Mouse (Mus musculus): Measurements from ENCODE around the gene Gm128.
"Not testable (repeated sequence)": the region's sequence is repeated elsewhere in the genome, so short reads cannot be mapped to it uniquely, and the experiment has no call there.

Gm128 gene

DNA sequence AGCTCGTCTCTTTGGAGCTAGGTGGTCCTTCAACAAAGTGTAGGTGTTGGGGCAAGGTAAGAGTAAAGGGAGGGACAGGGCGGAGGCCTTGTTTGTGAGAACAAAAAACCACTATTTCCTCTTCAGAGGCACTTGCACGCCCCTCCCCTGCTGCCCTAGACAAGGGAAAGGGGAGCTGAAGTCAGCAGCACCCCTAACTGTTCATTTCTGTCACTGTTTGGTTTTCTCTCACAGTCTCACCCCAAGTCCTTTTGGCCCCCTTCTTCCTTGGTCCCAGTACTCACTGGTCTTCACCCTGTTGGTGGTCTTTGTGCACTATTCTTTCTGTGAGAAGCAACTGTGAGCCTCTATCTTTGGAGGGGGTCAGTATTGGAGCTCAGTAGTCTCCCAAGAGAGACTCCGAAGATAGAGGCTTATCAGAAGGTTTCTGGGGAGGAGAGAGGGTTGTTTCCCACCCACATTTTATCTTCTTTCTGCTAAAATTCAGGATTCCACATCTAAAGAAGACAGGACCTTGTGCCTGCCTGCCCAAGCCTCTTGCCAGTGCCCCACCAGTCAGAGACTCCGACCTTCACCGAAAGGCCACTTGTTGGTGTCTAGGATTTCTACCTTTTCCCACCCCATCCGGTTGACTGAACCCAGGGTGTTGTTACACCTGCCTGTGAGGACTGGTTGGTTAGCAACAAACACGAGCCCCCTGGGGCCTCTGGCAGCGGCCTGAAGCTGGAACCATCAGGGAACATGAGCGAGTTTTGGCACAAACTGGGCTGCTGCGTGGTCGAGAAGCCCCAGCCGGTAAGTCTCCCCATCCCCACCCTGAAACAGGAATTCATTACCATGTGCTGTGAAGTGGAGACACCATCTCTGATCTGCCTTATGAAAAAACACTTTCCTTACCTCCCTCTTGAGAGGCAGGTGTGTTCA, 9.8 kb downstream of the Gm128 start, which contains the start of gene Mllt11:
Gene Mllt11 (minus strand): TSS at position 874 of the 924 bp plus-strand sequence.
- no peak for DNase-seq (ENCODE audit: low read depth, low spot score)

DNA sequence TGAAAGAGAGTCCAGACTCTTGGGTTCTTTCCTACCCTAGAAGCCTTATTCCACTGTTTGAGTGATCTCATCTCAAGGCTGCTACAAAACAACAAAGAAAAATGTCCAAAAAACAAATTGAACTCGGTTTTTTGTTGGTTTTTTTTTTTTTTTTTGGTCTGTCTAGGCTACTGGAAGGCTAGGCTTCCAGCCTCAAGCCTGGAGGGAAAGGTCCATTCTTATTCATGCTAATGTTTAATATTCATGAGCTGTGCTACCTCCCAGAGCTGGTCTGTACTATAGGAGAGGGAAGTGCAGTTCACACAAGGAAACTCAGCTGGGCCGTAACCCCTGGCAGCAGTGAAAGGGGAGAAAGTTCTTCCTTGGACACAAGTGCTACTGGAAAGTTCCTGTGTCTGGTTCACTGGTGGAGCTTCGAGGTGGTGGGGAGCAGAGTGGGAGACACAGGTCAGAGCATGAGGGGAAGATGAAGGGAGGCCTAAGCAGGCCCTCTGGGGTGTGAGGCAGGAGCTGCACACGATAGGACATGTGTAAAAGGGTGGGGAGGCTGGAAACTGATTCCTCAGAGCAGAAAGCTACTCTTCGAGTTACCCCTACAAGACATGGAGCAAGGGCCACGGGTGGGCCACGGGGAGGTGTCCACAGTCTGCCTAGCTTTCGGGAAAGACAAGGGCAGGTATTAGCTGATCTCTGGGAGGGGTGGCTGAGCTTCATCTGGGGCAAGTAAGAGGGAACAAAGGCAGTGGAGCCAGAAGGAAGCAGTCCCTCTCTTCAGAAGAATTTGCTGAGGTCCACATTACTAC, 10.7 kb downstream of the Gm128 start:
- DNase-seq (ENCODE audit: low read depth, low spot score), result peak; percentile 8

DNA sequence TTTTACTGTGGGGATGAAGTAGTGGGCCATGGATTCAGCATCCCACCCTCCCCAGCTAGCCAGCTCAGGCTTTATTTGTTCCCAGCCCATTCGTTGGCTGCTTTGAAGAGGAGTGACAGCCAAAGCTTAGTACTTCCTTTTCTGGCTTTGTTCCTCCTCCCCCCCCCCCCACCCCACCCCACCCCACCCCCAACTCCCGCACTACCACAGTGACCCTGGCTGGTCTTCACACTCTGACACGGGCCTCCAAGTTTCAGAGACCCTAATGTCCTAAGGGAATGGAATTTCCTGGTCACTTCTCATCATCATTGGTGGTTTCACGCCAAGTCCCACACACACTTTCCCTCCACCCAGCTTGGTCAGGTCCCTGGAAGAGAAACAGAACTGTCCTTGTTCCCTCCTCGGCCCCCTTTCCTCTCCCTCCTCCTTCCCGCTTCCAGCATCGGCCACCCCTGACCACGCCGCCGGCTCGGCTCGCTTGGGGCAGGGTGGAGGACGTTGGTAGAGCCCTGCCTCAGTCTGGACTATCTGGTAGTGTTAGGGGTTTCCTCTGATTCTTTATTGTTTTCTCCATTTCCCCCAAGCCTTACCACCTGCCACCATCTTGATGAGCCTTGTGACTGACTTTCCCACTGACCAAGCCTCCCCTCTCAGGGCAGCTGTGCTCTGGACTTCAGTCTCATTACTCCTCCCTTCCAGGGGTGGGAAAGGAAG, 11.5 kb downstream of the Gm128 start:
- peak; percentile 20 for DNase-seq (ENCODE audit: low read depth, low spot score)

DNA sequence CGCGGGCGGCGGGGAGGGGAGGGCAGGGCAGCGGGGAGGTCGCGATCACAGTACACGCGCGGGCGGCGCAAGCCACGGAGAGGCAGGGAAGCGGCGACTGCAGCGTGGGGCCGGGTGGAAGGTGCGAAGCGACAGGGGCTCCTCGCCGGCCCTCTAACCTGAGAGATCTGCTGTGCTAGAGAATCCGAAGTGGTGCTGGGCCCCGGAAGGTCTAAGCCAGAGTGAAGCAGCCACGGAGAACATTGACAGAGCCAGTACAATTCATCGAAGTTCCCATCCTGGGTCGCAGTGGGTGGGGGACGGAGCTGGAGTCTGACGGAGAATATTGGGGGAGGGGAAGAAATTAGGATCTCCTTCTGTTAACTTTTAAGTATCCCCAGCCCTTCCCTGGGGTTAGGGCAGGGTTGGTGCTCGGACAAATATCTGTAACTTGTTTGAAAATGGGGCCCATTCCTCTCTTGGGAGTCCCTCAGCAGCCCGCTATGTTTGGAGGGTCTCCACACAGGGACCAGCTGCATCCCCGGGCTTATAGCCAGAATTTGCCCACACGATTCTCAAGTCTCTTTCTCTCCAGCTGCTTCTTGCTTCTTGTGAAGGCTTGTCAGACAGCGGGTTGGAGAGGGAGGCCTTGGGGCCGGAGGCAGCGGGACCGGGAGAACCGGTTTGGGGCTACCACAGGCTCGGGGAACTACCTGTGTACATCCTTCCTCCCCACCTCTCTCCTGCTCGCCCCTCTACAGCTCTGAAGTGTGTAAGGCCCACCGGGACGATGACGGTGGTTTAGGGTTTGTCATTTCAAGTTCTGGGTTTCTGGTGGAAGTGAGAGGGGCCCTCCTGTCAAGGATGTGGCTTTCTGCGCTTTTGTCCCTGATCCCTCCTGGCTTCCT, 12.3 kb downstream of the Gm128 start:
- peak; percentile 37 for DNase-seq (ENCODE audit: low read depth, low spot score)

DNA sequence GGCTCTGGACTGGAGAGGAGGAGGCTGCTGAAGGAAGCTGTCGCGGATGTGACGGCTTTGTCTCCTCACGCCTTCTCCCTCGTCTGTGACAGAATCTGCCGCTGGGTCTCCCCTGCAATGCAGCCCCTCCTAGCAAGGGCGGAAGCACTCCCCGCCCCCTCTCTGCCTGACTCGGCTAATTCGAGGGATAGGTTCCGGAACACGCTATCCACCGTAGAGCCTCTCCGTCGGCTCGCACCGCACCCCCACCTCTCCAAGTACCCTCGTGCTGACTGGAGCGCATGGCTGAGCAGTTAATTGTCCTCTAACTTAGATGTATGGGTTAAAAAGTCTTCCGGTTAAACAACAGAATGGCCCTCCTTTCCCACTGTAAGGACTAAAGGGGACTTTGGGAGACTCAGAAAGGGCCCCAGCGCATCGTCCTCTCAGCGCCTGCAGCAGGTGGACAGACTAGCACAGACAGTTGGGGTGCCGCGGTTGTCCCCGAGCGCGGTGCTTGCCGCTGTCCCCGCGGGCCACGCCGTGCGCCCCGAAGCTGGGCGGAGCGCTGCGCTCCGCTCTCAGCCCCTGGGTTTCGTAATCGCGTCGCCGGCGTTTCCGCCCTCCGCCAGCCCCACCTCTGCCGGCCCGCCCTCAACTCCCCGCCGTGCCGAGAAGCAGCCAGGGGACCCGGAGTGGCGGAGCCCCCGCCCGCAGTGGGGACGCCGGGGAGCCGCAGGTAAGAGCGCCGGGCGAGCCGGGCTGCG, 13.1 kb downstream of the Gm128 start, which contains the start of gene Cdc42se1:
Gene Cdc42se1 (plus strand): TSS at position 585 of the 746 bp plus-strand sequence.
- DNase-seq (ENCODE audit: low read depth, low spot score), result peak; percentile 91

DNA sequence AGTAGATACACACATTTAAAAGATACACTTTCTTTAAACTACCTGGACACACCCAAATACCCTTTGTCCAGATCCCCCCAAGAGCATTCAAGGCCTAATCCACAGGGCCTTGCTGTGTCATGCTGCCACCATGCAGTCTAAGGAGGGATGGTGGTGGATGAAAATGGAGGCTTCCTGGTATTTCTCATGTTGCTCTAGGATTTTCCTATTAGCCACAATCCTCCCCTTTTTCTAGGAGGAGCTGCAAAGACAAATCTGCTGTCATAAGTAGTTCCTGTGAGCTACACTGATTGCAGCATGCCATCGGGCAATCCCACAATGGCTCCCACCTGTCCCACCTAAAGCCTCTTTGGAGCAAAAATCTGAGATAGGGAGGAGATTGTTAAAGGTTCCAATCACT, 14.2 kb downstream of the Gm128 start:
- DNase-seq (ENCODE audit: low read depth, low spot score), result no peak

DNA sequence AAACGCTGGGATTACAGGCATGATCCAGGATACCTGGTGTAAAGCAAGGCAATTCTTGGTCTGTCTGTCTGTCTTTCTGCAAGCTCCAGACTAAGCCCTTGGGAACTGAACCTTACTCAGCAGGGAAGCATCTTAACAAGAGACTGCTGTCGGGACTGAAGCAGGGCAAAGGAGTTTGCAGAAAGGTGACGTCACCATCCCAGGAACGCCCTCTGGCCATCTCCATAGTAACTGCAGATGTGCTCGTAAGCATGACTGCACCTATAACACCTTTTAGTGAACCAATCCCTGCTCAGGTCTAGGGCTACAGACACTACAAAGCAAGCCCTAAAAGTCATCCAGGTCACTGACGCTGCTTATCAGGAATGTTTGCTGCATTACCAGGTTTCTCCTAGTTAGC, 17.1 kb downstream of the Gm128 start:
- DNase-seq (ENCODE audit: low read depth, low spot score), result no peak

DNA sequence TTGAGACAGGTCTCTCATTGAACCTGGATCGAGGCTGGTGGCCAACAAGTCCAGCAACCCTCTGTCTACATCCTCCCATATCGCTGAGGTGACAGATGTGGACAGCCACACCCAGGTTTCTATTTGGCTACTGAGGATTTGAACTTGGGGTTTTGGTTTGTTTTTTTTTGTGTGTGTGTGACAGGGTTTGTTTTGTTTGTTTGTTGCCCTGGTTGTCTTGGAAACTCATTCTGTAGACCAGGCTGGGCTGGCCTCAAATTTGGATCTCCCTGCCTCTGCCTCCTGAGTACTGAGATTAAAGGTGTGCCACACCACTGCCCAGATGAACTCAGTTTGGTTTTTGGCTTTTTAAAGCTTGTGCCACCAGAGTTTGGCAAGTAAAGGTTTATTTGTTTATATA, 18.4 kb downstream of the Gm128 start:
- no peak for DNase-seq (ENCODE audit: low read depth, low spot score)

DNA sequence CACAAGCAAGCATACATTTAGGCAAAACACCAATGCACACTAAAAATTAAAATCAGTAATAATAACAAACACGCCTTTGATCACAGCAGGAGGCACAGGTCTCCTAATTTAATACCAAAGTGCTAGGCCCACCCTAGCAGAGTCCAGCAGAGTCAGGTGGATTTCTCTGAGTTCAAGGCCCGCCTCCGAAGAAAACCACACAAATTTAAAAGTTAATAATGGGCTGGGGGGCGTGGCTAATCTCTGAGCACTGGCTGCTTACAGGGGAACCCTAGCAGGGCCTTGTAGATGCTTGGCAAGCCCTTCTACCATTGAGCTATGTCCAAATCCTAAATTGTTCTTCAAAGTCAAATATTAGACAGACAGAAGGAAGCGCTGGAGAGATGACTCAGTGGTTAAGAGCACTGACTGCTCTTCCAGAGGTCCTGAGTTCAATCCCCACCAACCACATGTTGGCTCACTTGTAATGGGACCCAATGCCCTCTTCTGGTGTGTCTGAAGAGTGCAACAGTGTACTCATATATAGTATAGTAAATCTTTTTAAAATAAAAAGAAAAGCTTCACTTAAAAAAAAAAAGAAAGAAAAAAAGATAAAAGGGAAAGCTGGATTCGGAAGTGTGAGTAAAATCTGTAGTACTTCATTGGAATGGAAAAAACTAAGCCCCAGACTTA, 22.8 kb downstream of the Gm128 start:
- DNase-seq (ENCODE audit: low read depth, low spot score), result no peak

DNA sequence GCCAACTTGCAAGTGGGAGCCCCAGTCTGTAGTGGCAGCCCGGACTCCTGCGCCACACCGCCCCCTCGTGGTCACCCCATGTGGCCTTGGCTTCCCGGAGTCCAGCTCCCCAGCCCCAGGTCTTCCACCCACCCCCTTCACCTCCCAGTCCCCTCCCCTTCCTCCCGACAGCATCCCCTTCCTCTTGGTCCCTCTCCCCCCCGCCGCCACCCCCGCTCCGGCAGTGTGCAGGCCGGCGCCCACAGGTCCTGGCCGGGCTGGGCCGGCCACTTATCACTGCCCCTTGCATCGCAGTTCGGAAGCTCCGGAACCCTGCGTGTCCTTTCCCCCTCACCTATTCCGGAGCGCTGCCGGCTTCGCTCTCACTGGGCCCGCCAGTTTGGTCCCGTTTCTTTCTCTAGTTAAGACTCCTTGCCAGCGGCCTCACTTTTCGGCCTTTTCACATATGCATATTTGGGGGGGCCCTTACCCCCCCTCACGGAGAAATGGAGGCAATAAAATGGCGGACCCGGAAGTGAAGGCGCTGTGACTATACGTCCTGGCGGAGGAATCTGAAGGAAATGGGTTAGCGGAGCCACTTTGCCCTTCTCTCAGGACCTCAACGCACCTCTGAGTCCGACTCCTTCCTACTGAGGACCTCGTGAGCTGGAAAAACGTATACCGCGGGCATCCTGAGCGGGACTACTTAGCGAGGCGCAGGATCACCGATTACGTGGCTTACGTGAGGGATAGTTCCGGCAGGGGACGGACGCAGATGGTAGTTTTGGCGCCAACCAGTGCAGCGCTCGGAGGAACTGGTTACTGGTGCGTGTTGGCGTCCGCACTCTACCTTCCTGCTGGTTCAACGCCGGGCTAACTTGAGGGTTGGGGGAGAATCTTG, 23.9 kb downstream of the Gm128 start, which contains the start of gene Gabpb2:
Gene Gabpb2 (minus strand): TSS at position 662 of the 880 bp plus-strand sequence.
- peak; percentile 79 for DNase-seq (ENCODE audit: low read depth, low spot score)

DNA sequence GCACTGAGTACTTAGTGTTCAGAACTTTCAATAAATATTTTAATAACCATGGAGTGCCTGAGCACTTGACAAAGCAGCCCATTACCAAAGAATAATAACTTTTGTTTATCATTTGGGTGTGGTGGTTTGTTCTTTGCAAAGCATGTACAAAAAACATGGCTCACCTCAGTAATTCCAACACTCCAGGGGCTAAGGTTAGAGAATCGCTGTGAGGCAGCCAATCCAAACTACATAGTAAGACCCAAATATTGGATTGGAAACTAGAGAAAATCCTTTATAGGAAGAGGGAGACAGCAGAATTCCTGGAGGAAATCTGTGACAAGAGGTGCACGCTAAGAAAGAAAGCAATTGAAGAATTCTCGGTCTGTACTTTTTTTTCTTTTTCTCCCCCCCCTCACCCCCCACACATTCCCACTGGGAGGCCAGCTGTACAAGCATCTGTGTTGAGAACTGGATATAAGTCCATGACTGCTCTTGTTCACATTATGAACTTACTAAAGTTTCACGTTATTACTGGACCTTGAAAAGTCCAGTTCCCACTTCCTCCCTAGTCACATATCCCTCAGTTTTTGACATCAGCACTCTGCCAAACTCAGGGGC, 24.6 kb downstream of the Gm128 start:
- DNase-seq (ENCODE audit: low read depth, low spot score), result no peak

DNA sequence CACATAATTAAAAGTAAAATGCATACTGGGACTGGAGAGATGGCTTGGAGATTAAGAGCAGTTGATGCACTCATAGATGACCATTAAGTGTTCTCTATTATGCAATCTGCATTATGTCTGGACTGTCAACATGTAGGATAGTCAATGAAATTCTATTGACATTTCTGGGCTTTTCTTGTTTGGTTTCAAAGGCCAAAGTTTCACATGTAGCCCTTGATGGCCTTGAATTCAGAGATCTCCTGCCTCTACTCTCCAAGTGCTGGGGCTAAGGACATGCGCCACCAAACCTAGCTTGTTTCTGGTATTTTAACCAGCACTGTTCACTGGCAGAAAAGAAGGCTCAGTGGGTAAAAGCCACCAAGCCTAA, 27.8 kb downstream of the Gm128 start:
- DNase-seq (ENCODE audit: low read depth, low spot score), result no peak

DNA sequence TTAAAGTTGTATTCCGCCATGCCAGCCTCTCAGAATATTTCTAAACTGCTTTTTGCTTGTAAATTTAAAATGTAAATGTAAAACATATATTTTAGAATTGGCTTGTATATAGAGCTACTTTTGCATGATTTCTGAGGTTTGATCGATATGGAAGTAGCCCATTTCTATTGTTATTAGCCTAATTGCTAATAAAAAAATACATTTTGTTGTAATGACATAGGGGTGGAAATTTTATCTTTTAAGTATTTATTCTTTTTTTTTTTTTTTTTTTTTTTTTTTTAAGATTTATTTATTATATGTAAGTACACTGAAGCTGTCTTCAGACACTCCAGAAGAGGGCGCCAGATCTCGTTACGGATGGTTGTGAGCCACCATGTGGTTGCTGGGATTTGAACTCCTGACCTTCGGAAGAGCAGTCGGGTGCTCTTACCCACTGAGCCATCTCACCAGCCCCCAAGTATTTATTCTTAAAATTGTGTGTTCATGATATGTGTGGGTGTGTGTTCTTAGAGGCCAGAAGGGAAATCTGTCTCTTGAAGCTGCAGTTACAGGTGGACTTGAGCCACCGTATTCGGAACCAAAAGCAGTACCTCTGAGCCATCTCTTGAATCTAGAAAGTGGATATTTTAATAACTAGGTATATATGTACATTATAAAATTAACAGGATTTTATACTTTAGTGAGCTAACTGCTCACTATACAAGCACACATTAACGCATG, 28.3 kb downstream of the Gm128 start:
- DNase-seq (ENCODE audit: low read depth, low spot score), result not testable (repeated sequence)

DNA sequence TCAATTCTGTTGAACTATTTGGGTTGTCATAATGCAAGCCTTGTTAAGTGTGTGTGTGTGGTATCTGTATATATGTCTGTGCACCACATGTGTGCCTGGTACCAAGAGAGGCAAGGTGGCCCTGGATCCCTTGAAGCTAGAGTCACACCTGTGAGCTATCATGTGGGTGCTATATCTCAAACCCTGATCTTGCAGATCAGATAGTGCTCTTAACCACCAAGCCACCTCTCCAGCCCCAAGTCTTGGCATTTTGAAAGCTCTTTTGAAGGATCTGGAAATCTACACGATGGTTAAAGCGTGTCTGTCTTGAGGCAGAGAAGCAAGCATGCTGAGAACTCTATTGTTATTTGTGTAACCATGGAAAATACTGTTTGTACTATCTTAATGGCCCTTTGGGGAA, 30.8 kb downstream of the Gm128 start:
- DNase-seq (ENCODE audit: low read depth, low spot score), result no peak

DNA sequence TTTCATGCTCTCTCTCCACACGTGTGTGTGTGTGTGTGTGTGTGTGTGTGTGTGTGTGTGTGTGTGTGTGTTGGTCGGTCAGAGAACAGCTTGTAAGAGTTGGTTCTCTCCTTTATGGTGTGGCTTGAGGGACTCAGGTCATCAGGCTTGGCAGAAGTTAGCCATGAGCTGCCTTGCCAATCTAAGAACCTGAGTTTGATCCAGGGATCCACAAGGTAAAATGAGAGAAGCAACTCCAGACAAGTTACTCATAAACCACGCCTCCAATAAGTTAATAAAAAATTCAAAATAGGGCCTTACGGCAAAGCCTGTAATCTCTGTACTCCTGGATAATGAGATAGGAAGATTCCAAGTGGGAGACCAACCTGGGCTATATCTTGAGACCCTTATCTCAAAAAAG, 33.1 kb downstream of the Gm128 start:
- DNase-seq (ENCODE audit: low read depth, low spot score), result no peak

DNA sequence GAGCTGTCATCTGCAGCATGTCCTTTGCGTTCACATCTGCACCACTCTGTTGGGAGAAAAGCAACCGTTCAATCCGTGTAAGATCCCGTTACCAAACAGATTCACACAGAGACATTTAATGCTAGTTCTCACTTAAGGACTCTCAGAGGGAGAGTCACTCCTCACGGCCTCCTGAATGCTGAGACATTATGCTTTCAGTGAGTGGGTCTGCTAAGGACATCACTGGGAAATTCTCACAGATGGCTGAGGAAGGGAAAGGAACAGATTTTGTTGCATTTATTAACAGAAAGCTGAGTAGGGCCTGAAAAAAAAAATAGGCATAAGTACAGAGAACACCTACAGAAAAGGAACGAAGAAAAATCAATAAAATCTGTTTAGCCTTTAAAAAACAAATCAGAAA, 37.5 kb downstream of the Gm128 start:
- no peak for DNase-seq (ENCODE audit: low read depth, low spot score)

DNA sequence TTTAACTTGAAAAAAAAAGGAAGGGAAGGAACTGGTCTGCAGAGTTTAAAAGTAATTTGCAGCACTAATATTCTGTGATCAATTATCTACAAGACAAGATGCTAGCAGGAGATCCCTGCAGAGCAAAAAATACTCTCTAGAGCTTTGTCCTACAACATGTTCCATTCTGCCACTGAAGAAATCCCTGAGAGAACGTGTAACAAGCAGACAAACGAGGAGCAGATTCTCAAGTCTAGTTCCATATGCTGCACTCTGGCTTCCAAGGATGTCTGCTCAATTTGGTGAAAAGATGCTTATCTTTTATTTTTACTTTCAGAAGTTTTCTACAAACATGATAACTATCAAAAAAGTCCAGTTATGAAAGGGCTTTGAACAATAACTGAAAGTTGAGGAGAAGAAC, 40.8 kb downstream of the Gm128 start:
- DNase-seq (ENCODE audit: low read depth, low spot score), result no peak
